Mouse (Mus musculus): ENCODE data around the gene Clptm1l. TPM values are rescaled to one million over a fixed set of nuclear protein-coding genes. Genes with fewer than 3 reads are reported as not detected.

Clptm1l gene
- total and polyA plus RNA-seq, 3 experiments: 104 to 201 (median 197) TPM

- Histone ChIP-seq H3K9ac (ENCODE audit: control insufficient read depth, low read depth, low read length, poor library complexity, severe bottlenecking) (no peak overlapping the region; the same call in 1 of the 2 replicates), H3K4me3 (ENCODE audit: control insufficient read depth in 1 of 2, insufficient read depth in 1 of 2, low read depth in 2 of 2, low read length in 2 of 2) (peak overlapping the region in 1 of 2 experiments; percentile 17; a peak in 1 of 4 replicates), H3K79me2 (ENCODE audit: control insufficient read depth, insufficient read depth, low read length, poor library complexity) (no peaks in the 10 kb centered on the region), H3K4me1 (ENCODE audit: control insufficient read depth in 1 of 2, insufficient read depth in 2 of 2, low read length in 2 of 2) (peaks cover 0 to 24% of the 10 kb centered on the region in 2 experiments; a peak in 2 of 4 replicates), H3K27me3 (ENCODE audit: control insufficient read depth in 1 of 2, insufficient read depth in 2 of 2, low read length in 2 of 2) (no peaks in the 10 kb centered on the region), H3K36me3 (ENCODE audit: control insufficient read depth in 1 of 2, insufficient read depth in 2 of 2, low read length in 2 of 2) (peaks cover 0 to 6% of the 10 kb centered on the region in 2 experiments; a peak in 2 of 4 replicates), H3K27ac (ENCODE audit: control insufficient read depth, low read depth, low read length) (no peak overlapping the region), H3K9me3 (replicated peaks; ENCODE audit: insufficient read depth, low read length) (no peaks in the 10 kb centered on the region)
- DNase-seq (ENCODE audit: low read depth, low spot score): peak; percentile 64
- TF ChIP-seq RAD21 (IDR thresholded peaks at IDR 0.05; ENCODE audit: low read depth, low read length) (no peak), ELF1 (IDR thresholded peaks at IDR 0.05; ENCODE audit: low read depth, low read length) (no peak), USF1 (IDR thresholded peaks at IDR 0.05; ENCODE audit: low read depth, low read length) (no peak), E2F4 (IDR thresholded peaks at IDR 0.05; ENCODE audit: borderline replicate concordance, low read depth, low read length) (no peak), NELFE (IDR thresholded peaks at IDR 0.05; ENCODE audit: low read depth, low read length) (no peak), CHD1 (IDR thresholded peaks at IDR 0.05; ENCODE audit: low read depth, low read length) (no peak), POLR2AphosphoS5 (IDR thresholded peaks at IDR 0.05; ENCODE audit: borderline replicate concordance, low read depth, low read length) (no peak), GATA1 (IDR thresholded peaks at IDR 0.05; ENCODE audit: low read depth, low read length) (peak; percentile 50; the same call in 1 of the 2 replicates), ZNF384 (IDR thresholded peaks at IDR 0.05; ENCODE audit: low read depth, low read length) (no peak), EP300 (IDR thresholded peaks at IDR 0.05; ENCODE audit: low read depth in 1 of 2, low read length in 2 of 2) (peak; percentile 14 to 47; a peak in 3 of 4 replicates), MAFK (IDR thresholded peaks at IDR 0.05; ENCODE audit: borderline replicate concordance, low read depth, low read length) (no peak), UBTF (IDR thresholded peaks at IDR 0.05; ENCODE audit: borderline replicate concordance, insufficient read depth, low read depth, low read length) (no peak), ZC3H11A (IDR thresholded peaks at IDR 0.05; ENCODE audit: low read depth, low read length) (no peak), BHLHE40 (IDR thresholded peaks at IDR 0.05; ENCODE audit: borderline replicate concordance, low read depth, low read length) (no peak), MEF2A (IDR thresholded peaks at IDR 0.05; ENCODE audit: extremely low read depth, insufficient replicate concordance, low read depth, low read length, poor library complexity, severe bottlenecking) (no peak), TCF12 (IDR thresholded peaks at IDR 0.05; ENCODE audit: low read depth, low read length) (peak; percentile 30; the same call in 1 of the 2 replicates), MYB (IDR thresholded peaks at IDR 0.05; ENCODE audit: low read depth, low read length) (no peak), JUND (IDR thresholded peaks at IDR 0.05; ENCODE audit: low read depth, low read length) (no peak), MXI1 (IDR thresholded peaks at IDR 0.05; ENCODE audit: low read depth, low read length) (peak; percentile 25; the same call in 1 of the 2 replicates), TAL1 (IDR thresholded peaks at IDR 0.05; ENCODE audit: low read length) (0 out of 2 replicates have a peak, but pooled peaks have one; percentile 4), RCOR1 (IDR thresholded peaks at IDR 0.05; ENCODE audit: low read depth, low read length) (no peak), USF2 (IDR thresholded peaks at IDR 0.05; ENCODE audit: borderline replicate concordance in 1 of 2, insufficient read depth in 1 of 2, low read depth in 1 of 2, low read length in 2 of 2) (no peak), POLR2A (IDR thresholded peaks at IDR 0.05; ENCODE audit: control insufficient read depth in 1 of 2, insufficient read depth in 1 of 2, low read depth in 1 of 2, low read length in 2 of 2, poor library complexity in 1 of 2) (no peak), SMC3 (IDR thresholded peaks at IDR 0.05; ENCODE audit: low read depth, low read length) (no peak), CTCF (IDR thresholded peaks at IDR 0.05 in 2 of 3, conservative IDR thresholded peaks at IDR 0.05 in 1 of 3; ENCODE audit: control insufficient read depth in 1 of 3, insufficient read depth in 1 of 3, low read depth in 2 of 3, low read length in 3 of 3, poor library complexity in 1 of 3, severe bottlenecking in 1 of 3) (no peak), POLR2AphosphoS2 (IDR thresholded peaks at IDR 0.05; ENCODE audit: low read length) (no peak), ZKSCAN1 (IDR thresholded peaks at IDR 0.05; ENCODE audit: low read depth, low read length) (no peak), TBP (IDR thresholded peaks at IDR 0.05; ENCODE audit: low read depth, low read length) (no peak), HCFC1 (IDR thresholded peaks at IDR 0.05; ENCODE audit: low read depth, low read length) (no peak), CHD2 (IDR thresholded peaks at IDR 0.05; ENCODE audit: low read length) (no peak), KAT2A (conservative IDR thresholded peaks at IDR 0.05; ENCODE audit: low read depth, low read length) (no peak), ETS1 (IDR thresholded peaks at IDR 0.05; ENCODE audit: low read depth, low read length) (peak; percentile 46; the same call in 1 of the 2 replicates), MAZ (IDR thresholded peaks at IDR 0.05; ENCODE audit: low read depth, low read length) (peak; percentile 50; the same call in 1 of the 2 replicates), MAX (IDR thresholded peaks at IDR 0.05; ENCODE audit: low read length) (no peak), MYC (IDR thresholded peaks at IDR 0.05; ENCODE audit: low read depth, low read length) (0 out of 2 replicates have a peak, but pooled peaks have one; percentile 31), ZMIZ1 (IDR thresholded peaks at IDR 0.05; ENCODE audit: low read depth, low read length) (no peak), SIN3A (IDR thresholded peaks at IDR 0.05; ENCODE audit: low read length) (0 out of 2 replicates have a peak, but pooled peaks have one; percentile 30)
These were observed 24.8 kb downstream of the Clptm1l start for GRCm38 (mm10) chr13:73628586-73629113.

Data from MEL (cell line).